Mouse (Mus musculus) embryonic stem cell, embryonic (primary cell): ENCODE results near the gene Gm20388.

Experiments used
- CTCF ChIA-PET, 4 experiments: fragments of 300-600 bp in 2 of 4; fragments of 350-600 bp in 2 of 4; sonication (Branson Sonifier 250); formaldehyde crosslinking; loops; one replicate each; lab custom pipeline; 2022; ENCODE audit warnings: inconsistent platforms in 2 of 4; lab: Charles Lee
- POLR2A ChIA-PET, 4 experiments: fragments of 300-600 bp in 2 of 4; fragments of 350-600 bp in 2 of 4; sonication (Branson Sonifier 250); formaldehyde crosslinking; loops; one replicate each; lab custom pipeline; 2022; ENCODE audit warnings: antibody characterized with exemption in 4 of 4, inconsistent platforms in 1 of 4; lab: Charles Lee

The Gm20388 gene

GRCm38 (mm10) chr8:121943057-121943540, 2032.5 kb downstream of the Gm20388 start:
- ChIA-PET POLR2A (interaction anchor here in 2 of 4 experiments (0.7 to 3.9 kb wide), 12 partner anchors 8 to 338 kb away, joined by 3 to 22 read pairs (median 3); no protein-coding TSS in a partner anchor), CTCF (interaction anchor here in 2 of 4 experiments (0.9 to 1.9 kb wide), 6 partner anchors 8 to 93 kb away, joined by 3 to 8 read pairs (median 4); no protein-coding TSS in a partner anchor)

GRCm38 (mm10) chr8:121943716-121944115, 2033.1 kb downstream of the Gm20388 start:
- POLR2A ChIA-PET = interaction anchor here in 3 of 4 experiments (0.8 to 3.9 kb wide), 17 partner anchors 8 to 337 kb away, joined by 3 to 22 read pairs (median 3); no protein-coding TSS in a partner anchor

GRCm38 (mm10) chr8:121944831-121945230, 2034.2 kb downstream of the Gm20388 start, which contains the start of gene Car5a:
Gene Car5a, minus strand, starts transcription at chr8:121944904.
- CTCF ChIA-PET = interaction anchor here in 1 of 4 experiments (1.0 to 1.7 kb wide), 3 partner anchors 10 to 99 kb away, joined by 3 to 8 read pairs (median 5); no protein-coding TSS in a partner anchor
- POLR2A ChIA-PET = interaction anchor here in 2 of 4 experiments (1.3 to 4.6 kb wide), 4 partner anchors 9 to 94 kb away, joined by 3 to 65 read pairs (median 14); partner anchors contain the start of gene Slc7a5 (in 1 of the 2)

More at GRCm38 (mm10) chr8:121943716-121944115, 2033.1 kb downstream of the Gm20388 start:
- CTCF ChIA-PET = interaction anchor here in 3 of 4 experiments (0.7 to 1.9 kb wide), 8 partner anchors 8 to 839 kb away, joined by 3 to 11 read pairs (median 5); no protein-coding TSS in a partner anchor

- ChIA-PET POLR2A (interaction anchor here in 3 of 4 experiments (0.9 to 6.0 kb wide), 16 partner anchors 7 to 104 kb away, joined by 3 to 87 read pairs (median 14); partner anchors contain the start of gene Slc7a5 (in 2 of the 3)), CTCF (interaction anchor here in 2 of 4 experiments (1.1 to 2.8 kb wide), 6 partner anchors 11 to 323 kb away, joined by 3 to 20 read pairs (median 6); no protein-coding TSS in a partner anchor)
Observed at GRCm38 (mm10) chr8:121946351-121946750, 2035.7 kb downstream of the Gm20388 start.

GRCm38 (mm10) chr8:121947047-121947752, 2036.6 kb downstream of the Gm20388 start:
- ChIA-PET POLR2A (interaction anchor here (0.8 to 6.0 kb wide), 53 partner anchors 8 to 486 kb away, joined by 3 to 87 read pairs (median 4); partner anchors contain the start of genes Slc7a5 (in 2 of the 4), Cyba (in 1 of the 4), Fbxo31 (in 1 of the 4) and Klhdc4 (in 1 of the 4)), CTCF (interaction anchor here (0.5 to 2.8 kb wide), 16 partner anchors 12 to 322 kb away, joined by 3 to 23 read pairs (median 4); no protein-coding TSS in a partner anchor)

GRCm38 (mm10) chr8:121947753-121948141, 2037.1 kb downstream of the Gm20388 start:
- CTCF ChIA-PET = interaction anchor here (0.5 to 2.8 kb wide), 20 partner anchors 13 to 1465 kb away, joined by 3 to 23 read pairs (median 4); no protein-coding TSS in a partner anchor
- POLR2A ChIA-PET = interaction anchor here (0.5 to 6.0 kb wide), 65 partner anchors 8 to 576 kb away, joined by 3 to 87 read pairs (median 4); partner anchors contain the start of genes Slc7a5 (in 2 of the 4), Cyba (in 1 of the 4), Fbxo31 (in 1 of the 4) and Klhdc4 (in 1 of the 4)

GRCm38 (mm10) chr8:121948321-121949145, 2037.9 kb downstream of the Gm20388 start:
- POLR2A ChIA-PET = interaction anchor here (0.5 to 6.0 kb wide), 69 partner anchors 9 to 575 kb away, joined by 3 to 87 read pairs (median 4); partner anchors contain the start of genes Slc7a5 (in 2 of the 4), Cyba (in 1 of the 4), Fbxo31 (in 1 of the 4) and Klhdc4 (in 1 of the 4)
- CTCF ChIA-PET = interaction anchor here (0.5 to 2.8 kb wide), 17 partner anchors 14 to 1464 kb away, joined by 3 to 23 read pairs (median 4); no protein-coding TSS in a partner anchor

GRCm38 (mm10) chr8:121949222-121949800, 2038.7 kb downstream of the Gm20388 start, which contains the start of gene Banp:
Gene Banp, plus strand, starts transcription at chr8:121949750.
- CTCF ChIA-PET = interaction anchor here in 2 of 4 experiments (0.6 to 2.8 kb wide), 5 partner anchors 14 to 369 kb away, joined by 3 to 20 read pairs (median 6); no protein-coding TSS in a partner anchor
- POLR2A ChIA-PET = interaction anchor here (0.6 to 9.6 kb wide), 28 partner anchors 9 to 615 kb away, joined by 3 to 154 read pairs (median 9); partner anchors contain the start of genes Slc7a5 (in 2 of the 4) and Zcchc14 (in 1 of the 4)

- ChIA-PET POLR2A (interaction anchor here (0.5 to 9.6 kb wide), 69 partner anchors 9 to 978 kb away, joined by 3 to 154 read pairs (median 5); partner anchors contain the start of genes Snai3 (in 2 of the 4), Zcchc14 (in 2 of the 4), Fbxo31 (in 1 of the 4) and Map1lc3b (in 1 of the 4)), CTCF (interaction anchor here (0.5 to 1.5 kb wide), 9 partner anchors 15 to 609 kb away, joined by 3 to 8 read pairs (median 3); no protein-coding TSS in a partner anchor)
Observed at GRCm38 (mm10) chr8:121949941-121950748, 2039.5 kb downstream of the Gm20388 start.

GRCm38 (mm10) chr8:121950749-121951655, 2040.4 kb downstream of the Gm20388 start:
- CTCF ChIA-PET = interaction anchor here (0.5 to 1.5 kb wide), 9 partner anchors 16 to 608 kb away, joined by 3 to 8 read pairs (median 3); no protein-coding TSS in a partner anchor
- POLR2A ChIA-PET = interaction anchor here (0.6 to 9.6 kb wide), 61 partner anchors 8 to 979 kb away, joined by 3 to 154 read pairs (median 5); partner anchors contain the start of genes Snai3 (in 2 of the 4), Zcchc14 (in 2 of the 4), Fbxo31 (in 1 of the 4) and Klhdc4 (in 1 of the 4)

- ChIA-PET CTCF (no interaction called here), POLR2A (interaction anchor here in 3 of 4 experiments (0.6 to 9.6 kb wide), 13 partner anchors 9 to 511 kb away, joined by 3 to 154 read pairs (median 12); partner anchors contain the start of genes Klhdc4 (in 1 of the 3) and Zfpm1 (in 1 of the 3))
Observed at GRCm38 (mm10) chr8:121951656-121952009, 2041.0 kb downstream of the Gm20388 start.

- POLR2A ChIA-PET = interaction anchor here in 3 of 4 experiments (0.5 to 9.6 kb wide), 15 partner anchors 10 to 102 kb away, joined by 3 to 154 read pairs (median 5); partner anchors contain the start of gene Slc7a5 (in 1 of the 3)
- CTCF ChIA-PET = interaction anchor here in 1 of 4 experiments (0.6 kb wide), 1 partner anchor 76 kb away, joined by 5 read pairs; no protein-coding TSS in a partner anchor
Observed at GRCm38 (mm10) chr8:121952122-121952521, 2041.5 kb downstream of the Gm20388 start.

GRCm38 (mm10) chr8:121952800-121953199, 2042.2 kb downstream of the Gm20388 start:
- ChIA-PET CTCF (interaction anchor here in 2 of 4 experiments (0.6 to 1.8 kb wide), 3 partner anchors 25 to 77 kb away, joined by 3 to 5 read pairs (median 5); no protein-coding TSS in a partner anchor), POLR2A (interaction anchor here in 3 of 4 experiments (0.6 to 9.6 kb wide), 20 partner anchors 9 to 490 kb away, joined by 3 to 154 read pairs (median 4); partner anchors contain the start of genes Mvd (in 1 of the 3) and Slc7a5 (in 1 of the 3))
